Mouse (Mus musculus) kidney, adult 2 months (tissue): ENCODE measurements around the gene Ppp1r3c.

Experiments used
- CTCF ChIP-seq: fragments of 200-500 bp; conservative IDR thresholded peaks from 2 replicates; pipeline ENCODE4 v1.5.1; 2011; ENCODE audit warnings: low read depth, mild to moderate bottlenecking, control low read depth, low read length, moderate library complexity, mixed read lengths; ENCODE audit not compliant: insufficient read depth, insufficient read length
- POLR2A ChIP-seq: fragments of 200-500 bp; IDR thresholded peaks from one replicate; pipeline ENCODE4 v1.6.1; 2011; ENCODE audit warnings: low read depth, low read length, control low read depth

- TF ChIP-seq CTCF (no peak), POLR2A (no peak)
Measured at GRCm38 (mm10) chr19:36733191-36733943, 3.1 kb downstream of the Ppp1r3c start.
